Mouse (Mus musculus) cortical plate, adult 2 months (tissue): ENCODE data around the gene Hist1h4j.
"Not testable (repeated sequence)": the region's sequence is repeated elsewhere in the genome, so short reads cannot be mapped to it uniquely, and the experiment has no call there.

ENCODE experiments used
- CTCF ChIP-seq: fragments of 200-500 bp; IDR thresholded peaks from 2 replicates; pipeline ENCODE4 v1.5.1; 2011; ENCODE audit warnings: mild to moderate bottlenecking, control low read depth, low read length; ENCODE audit not compliant: insufficient read depth; ENCODE audit errors: extremely low read depth
- POLR2A ChIP-seq: fragments of 200-500 bp; IDR thresholded peaks from 2 replicates; pipeline ENCODE4 v1.6.1; 2011; ENCODE audit warnings: mild to moderate bottlenecking, low read length, control low read depth; ENCODE audit not compliant: insufficient read depth; ENCODE audit errors: extremely low read depth

DNA sequence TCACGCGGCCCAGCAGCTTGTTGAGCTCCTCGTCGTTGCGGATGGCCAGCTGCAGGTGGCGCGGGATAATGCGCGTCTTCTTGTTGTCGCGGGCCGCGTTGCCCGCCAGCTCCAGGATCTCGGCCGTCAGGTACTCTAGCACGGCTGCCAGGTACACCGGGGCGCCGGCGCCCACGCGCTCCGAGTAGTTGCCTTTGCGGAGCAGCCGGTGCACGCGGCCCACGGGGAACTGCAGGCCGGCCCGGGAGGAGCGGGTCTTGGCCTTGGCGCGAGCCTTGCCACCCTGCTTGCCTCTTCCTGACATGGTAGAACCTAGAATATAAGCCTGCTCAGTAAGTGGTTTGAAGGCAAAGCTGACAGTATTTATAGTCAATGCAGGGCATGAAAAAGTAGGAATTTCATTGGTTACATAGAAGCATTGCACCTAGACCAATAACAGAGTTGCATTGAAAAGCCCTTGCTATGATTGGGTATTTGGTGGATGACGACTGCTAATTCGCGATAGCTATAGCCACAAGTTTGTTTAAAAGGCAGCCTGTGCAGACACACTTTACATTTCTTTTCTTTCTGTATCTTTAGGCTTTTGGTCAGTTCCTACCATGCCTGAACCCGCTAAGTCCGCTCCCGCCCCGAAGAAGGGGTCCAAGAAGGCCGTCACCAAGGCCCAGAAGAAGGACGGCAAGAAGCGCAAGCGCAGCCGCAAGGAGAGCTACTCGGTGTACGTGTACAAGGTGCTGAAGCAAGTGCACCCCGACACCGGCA is 18.8 kb downstream of the Hist1h4j start, which contains the start of the genes Hist1h2ak and Hist1h2bn:
- TF ChIP-seq CTCF: not testable (repeated sequence)
- TF ChIP-seq POLR2A: peak; percentile 83
